Mouse (Mus musculus) ES-E14 (cell line): ENCODE results near the gene Ankrd13d.

Experiments
- CHD2 ChIP-seq: IDR thresholded peaks from 2 replicates; pipeline ENCODE4 v1.6.1; 2014; ENCODE audit warnings: mild to moderate bottlenecking, low read depth, low read length, inconsistent platforms
- MAFK ChIP-seq: IDR thresholded peaks from 2 replicates; pipeline ENCODE4 v1.6.1; 2014; ENCODE audit warnings: mild to moderate bottlenecking, low read depth, low read length, inconsistent platforms; ENCODE audit not compliant: insufficient read depth
- ZC3H11A ChIP-seq: IDR thresholded peaks from 2 replicates; pipeline ENCODE4 v1.6.1; 2012; ENCODE audit warnings: low read depth, mild to moderate bottlenecking, inconsistent platforms, low read length, borderline replicate concordance
- ZNF384 ChIP-seq: IDR thresholded peaks from 2 replicates; pipeline ENCODE4 v1.6.1; 2012; ENCODE audit warnings: low read depth, low read length, inconsistent platforms

DNA sequence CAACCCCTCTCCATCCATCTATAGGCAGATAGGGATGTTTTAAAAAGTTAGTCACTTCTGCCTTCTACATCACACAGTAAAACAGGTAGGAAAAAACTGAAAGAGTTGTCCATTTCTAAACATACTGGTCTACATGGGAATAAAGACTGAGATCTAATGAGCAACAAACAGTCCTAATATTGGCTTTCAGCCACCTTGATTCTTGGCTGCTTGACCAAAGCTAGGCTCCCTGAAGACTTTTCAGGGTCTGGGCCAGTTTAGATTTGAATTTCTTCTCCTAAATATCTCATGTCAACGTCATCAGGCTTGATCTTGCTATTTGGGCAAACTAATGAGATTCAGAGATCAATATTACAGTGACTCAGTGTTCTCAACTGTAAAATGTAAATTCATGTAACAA, 43.9 kb upstream of the Ankrd13d start:
- TF ChIP-seq MAFK, result no peak
- no peak for TF ChIP-seq CHD2
- no peak for TF ChIP-seq ZNF384
- no peak for TF ChIP-seq ZC3H11A
